Mouse (Mus musculus) bone marrow, adult 2 months (tissue): ENCODE measurements around the gene Rae1. TPM values are rescaled to one million over a fixed set of nuclear protein-coding genes. Genes with fewer than 3 reads are reported as not detected.

Experiments used
- H3K27ac ChIP-seq: fragments of 200-500 bp; 2 replicates; pipeline ENCODE4 v1.5.1; 2012; ENCODE audit warnings: low read depth, mild to moderate bottlenecking, control low read depth, inconsistent platforms, low read length; ENCODE audit not compliant: control insufficient read depth, poor library complexity, insufficient read depth
- H3K4me1 ChIP-seq: fragments of 200-500 bp; 2 replicates; pipeline ENCODE4 v1.6.1; 2011; ENCODE audit warnings: low read length; ENCODE audit not compliant: control insufficient read depth, insufficient read depth
- H3K4me3 ChIP-seq: fragments of 200-500 bp; replicated peaks from 2 replicates; pipeline ENCODE3; 2011; ENCODE audit warnings: mild to moderate bottlenecking, low read depth, low read length, control low read depth; ENCODE audit not compliant: control insufficient read depth
- CTCF ChIP-seq: fragments of 200-500 bp; IDR thresholded peaks from 2 replicates; pipeline ENCODE4 v1.5.1; 2011; ENCODE audit warnings: low read length, control low read depth; ENCODE audit not compliant: control insufficient read depth, insufficient read depth
- POLR2A ChIP-seq: fragments of 200-500 bp; IDR thresholded peaks from 2 replicates; pipeline ENCODE4 v1.6.1; 2011; ENCODE audit warnings: low read depth, mild to moderate bottlenecking, control low read depth, low read length, borderline replicate concordance; ENCODE audit not compliant: control insufficient read depth
- WGBS: fragments of 180-500 bp; shearing (Covaris S2); methylation state at CpG from one replicate; pipeline ENCODE4 v1.1.7; 2018; 5-methylcytosine and 5-hydroxymethylcytosine counted together
- polyA plus RNA-seq: library from polyadenylated mRNA; stranded (reverse); fragments of >200 nt; gene quantifications from 2 replicates; pipeline ENCODE4 v1.2.4, GENCODE M21; 2011; ENCODE audit warnings: low replicate concordance; ENCODE audit not compliant: missing spikeins, insufficient read depth, insufficient read length

Gene Rae1
- polyA plus RNA-seq, 1 experiment, result 61.5 TPM

GRCm38 (mm10) chr2:172978131-172978633, 21.7 kb upstream of the Rae1 start:
- TF ChIP-seq CTCF (no peak), POLR2A (no peak)
- H3K27ac ChIP-seq, result peak overlapping the region; percentile 68
- H3K4me3 ChIP-seq, result no peak overlapping the region
- H3K4me1 ChIP-seq, result peaks cover 1% of the 10 kb centered on the region; the same call in 1 of the 2 replicates
- 33% methylated on average over 4 of the region's 4 CpGs for WGBS

- Histone ChIP-seq H3K27ac (no peak overlapping the region), H3K4me1 (peaks cover 1% of the 10 kb centered on the region; the same call in 1 of the 2 replicates), H3K4me3 (no peak overlapping the region)
- TF ChIP-seq CTCF (no peak), POLR2A (no peak)
- WGBS, result 93% methylated on average over 41 of the region's 43 CpGs
These were observed 20.1 kb upstream of the Rae1 start for GRCm38 (mm10) chr2:172979666-172980345.

- Histone ChIP-seq H3K27ac (no peak overlapping the region), H3K4me1 (peaks cover 1% of the 10 kb centered on the region; the same call in 1 of the 2 replicates), H3K4me3 (no peak overlapping the region)
- 87% methylated on average over 9 of the region's 9 CpGs for WGBS
- no peak for TF ChIP-seq POLR2A
- TF ChIP-seq CTCF, result no peak
These were observed 16.9 kb upstream of the Rae1 start for GRCm38 (mm10) chr2:172982776-172983561.

- no peaks in the 10 kb centered on the region for H3K4me1 ChIP-seq
- WGBS, result 87% methylated on average over 6 of the region's 6 CpGs
- H3K27ac ChIP-seq, result no peak overlapping the region
- no peak overlapping the region for H3K4me3 ChIP-seq
- no peak for TF ChIP-seq CTCF
- TF ChIP-seq POLR2A, result no peak
These were observed 9.8 kb upstream of the Rae1 start for GRCm38 (mm10) chr2:172990161-172990560.

- Histone ChIP-seq H3K27ac (no peak overlapping the region), H3K4me1 (peaks cover 3% of the 10 kb centered on the region; the same call in 1 of the 2 replicates), H3K4me3 (no peak overlapping the region)
- TF ChIP-seq POLR2A, result no peak
- peak; percentile 76 for TF ChIP-seq CTCF
- 12% methylated on average over 4 of the region's 4 CpGs for WGBS
These were observed 3.7 kb upstream of the Rae1 start for GRCm38 (mm10) chr2:172996207-172996606.

GRCm38 (mm10) chr2:172997748-172998147, 2.2 kb upstream of the Rae1 start:
- WGBS, result 78% methylated on average over 11 of the region's 11 CpGs
- no peak for TF ChIP-seq CTCF
- TF ChIP-seq POLR2A, result no peak
- Histone ChIP-seq H3K4me1 (peaks cover 4% of the 10 kb centered on the region; the same call in 1 of the 2 replicates), H3K4me3 (no peak overlapping the region), H3K27ac (no peak overlapping the region)

GRCm38 (mm10) chr2:172998478-172998877, 1.4 kb upstream of the Rae1 start:
- H3K4me3 ChIP-seq, result no peak overlapping the region
- WGBS, result 78% methylated on average over 7 of the region's 7 CpGs
- no peak overlapping the region for H3K27ac ChIP-seq
- no peak for TF ChIP-seq CTCF
- no peak for TF ChIP-seq POLR2A
- peaks cover 4% of the 10 kb centered on the region; the same call in 1 of the 2 replicates for H3K4me1 ChIP-seq

- under 1% methylated on average over 42 of the region's 42 CpGs for WGBS
- Histone ChIP-seq H3K4me1 (peaks cover 4% of the 10 kb centered on the region; the same call in 1 of the 2 replicates), H3K27ac (peak overlapping the region; percentile 94)
These were observed 352 bp downstream of the Rae1 start for GRCm38 (mm10) chr2:173000285-173000652.

More at GRCm38 (mm10) chr2:173000285-173000652, 352 bp downstream of the Rae1 start:
- H3K4me3 ChIP-seq, result peak overlapping the region; percentile 92
- TF ChIP-seq CTCF (no peak), POLR2A (peak; percentile 61; the same call in 1 of the 2 replicates)
